Mouse (Mus musculus) left cerebral cortex, postnatal 10 days (tissue): ENCODE results near the gene Adam6b. TPM values are rescaled to one million over a fixed set of nuclear protein-coding genes. Genes with fewer than 3 reads are reported as not detected.
"Not testable (repeated sequence)": the region's sequence is repeated elsewhere in the genome, so short reads cannot be mapped to it uniquely, and the experiment has no call there.

Source experiments
- DNase-seq, 2 experiments: peaks; one replicate each; pipeline ENCODE4 v3.0.0; 2021 to 2022; ENCODE audit warnings: low spot score in 2 of 2, mixed read lengths in 1 of 2; ENCODE audit errors: extremely low spot score in 1 of 2
- intact Hi-C: fragments of 180-260 bp; cut with DNase I; formaldehyde crosslinking; loops from one replicate; pipeline ENCODE4 v1.15.1; 2025
- total RNA-seq, 2 experiments: library from RNA; stranded (reverse); gene quantifications; 2 replicates each; pipeline ENCODE4 v1.2.3; 2021

The Adam6b gene
- not detected for total RNA-seq

GRCm38 (mm10) chr12:113489211-113489610 lies at the start of gene Adam6b:
TSS of gene Adam6b (plus strand) at chr12:113489511.
- DNase-seq = not testable (repeated sequence)
- intact Hi-C loops = loop anchor here (5.0 kb wide), 1 partner anchor 267 kb away; no protein-coding TSS in a partner anchor

GRCm38 (mm10) chr12:113446061-113446460 lies 43.2 kb upstream of the Adam6b start:
- intact Hi-C loops = no loop called here
- DNase-seq = no peak

GRCm38 (mm10) chr12:113476164-113476563 lies 13.1 kb upstream of the Adam6b start:
- intact Hi-C loops = no loop called here
- no peak for DNase-seq

- intact Hi-C loops = no loop called here
- no peak for DNase-seq
Observed at GRCm38 (mm10) chr12:113482147-113482546, 7.2 kb upstream of the Adam6b start.

- no peak for DNase-seq
- intact Hi-C loops = no loop called here
Observed at GRCm38 (mm10) chr12:113482661-113483389, 6.5 kb upstream of the Adam6b start.

- intact Hi-C loops = no loop called here
- no peak for DNase-seq
Observed at GRCm38 (mm10) chr12:113483492-113484162, 5.7 kb upstream of the Adam6b start.

GRCm38 (mm10) chr12:113484971-113485485 lies 4.3 kb upstream of the Adam6b start:
- intact Hi-C loops = loop anchor here (5.0 kb wide), 1 partner anchor 263 kb away; no protein-coding TSS in a partner anchor
- no peak for DNase-seq

GRCm38 (mm10) chr12:113487693-113488092 lies 1.6 kb upstream of the Adam6b start:
- peak; percentile 4 to 26 for DNase-seq
- intact Hi-C loops = loop anchor here (5.0 kb wide), 1 partner anchor 265 kb away; no protein-coding TSS in a partner anchor

- intact Hi-C loops = no loop called here
- DNase-seq = no peak
Observed at GRCm38 (mm10) chr12:113525901-113526300, 36.6 kb downstream of the Adam6b start.

Other genes starting within 250 kb of the Adam6b start
- gene Adam6a, start 54.4 kb downstream of the Adam6b start, total RNA-seq = not detected